Mouse (Mus musculus) spleen, embryonic (tissue): Measurements from ENCODE around the gene Csrp2.

Experiments used
- CTCF ChIA-PET: fragments of 350-600 bp; sonication (Branson Sonifier 250); formaldehyde crosslinking; loops from one replicate; lab custom pipeline; 2022; lab: Charles Lee

Gene Csrp2

GRCm38 (mm10) chr10:110971044-110971443 is 51.5 kb downstream of the Csrp2 start:
- CTCF ChIA-PET, result interaction anchor here (0.5 to 0.6 kb wide), 2 partner anchors 80 to 306 kb away, joined by 3 to 9 read pairs; no protein-coding TSS in a partner anchor

- CTCF ChIA-PET, result interaction anchor here (0.6 kb wide), 1 partner anchor 81 kb away, joined by 3 read pairs; no protein-coding TSS in a partner anchor
Measured at GRCm38 (mm10) chr10:110971483-110971882, 51.9 kb downstream of the Csrp2 start.

- CTCF ChIA-PET, result interaction anchor here (0.6 kb wide), 1 partner anchor 81 kb away, joined by 3 read pairs; no protein-coding TSS in a partner anchor
Measured at GRCm38 (mm10) chr10:110971998-110972397, 52.4 kb downstream of the Csrp2 start.

- CTCF ChIA-PET, result no interaction called here
Measured at GRCm38 (mm10) chr10:110974463-110974862, 54.9 kb downstream of the Csrp2 start.

GRCm38 (mm10) chr10:110974885-110975284 is 55.3 kb downstream of the Csrp2 start:
- CTCF ChIA-PET, result no interaction called here

- CTCF ChIA-PET, result interaction anchor here (0.7 kb wide), 2 partner anchors 95 to 170 kb away, joined by 4 to 5 read pairs; no protein-coding TSS in a partner anchor
Measured at GRCm38 (mm10) chr10:110976046-110976445, 56.5 kb downstream of the Csrp2 start.

- CTCF ChIA-PET, result interaction anchor here (0.6 to 0.8 kb wide), 3 partner anchors 10 to 127 kb away, joined by 3 to 4 read pairs (median 3); no protein-coding TSS in a partner anchor
Measured at GRCm38 (mm10) chr10:110977379-110977778, 57.8 kb downstream of the Csrp2 start.

- CTCF ChIA-PET, result no interaction called here
Measured at GRCm38 (mm10) chr10:110979431-110979830, 59.8 kb downstream of the Csrp2 start.

GRCm38 (mm10) chr10:110980441-110980840 is 60.9 kb downstream of the Csrp2 start:
- CTCF ChIA-PET, result no interaction called here

- CTCF ChIA-PET, result interaction anchor here (0.5 to 0.7 kb wide), 2 partner anchors 96 to 125 kb away, joined by 3 read pairs; no protein-coding TSS in a partner anchor
Measured at GRCm38 (mm10) chr10:110982771-110983170, 63.2 kb downstream of the Csrp2 start.

GRCm38 (mm10) chr10:110986682-110987081 is 67.1 kb downstream of the Csrp2 start:
- CTCF ChIA-PET, result interaction anchor here (1.0 kb wide), 1 partner anchor 9 kb away, joined by 3 read pairs; no protein-coding TSS in a partner anchor
